Mouse (Mus musculus): Measurements from ENCODE around the gene Eps8. TPM values are rescaled to one million over a fixed set of nuclear protein-coding genes. Genes with fewer than 3 reads are reported as not detected.

Eps8 gene
- polyA plus RNA-seq (2015; fragmentation: Nextera tagmentation; extraction: Ambion mirVana), result 31.7 and 33.4 TPM in 2 replicates

DNA sequence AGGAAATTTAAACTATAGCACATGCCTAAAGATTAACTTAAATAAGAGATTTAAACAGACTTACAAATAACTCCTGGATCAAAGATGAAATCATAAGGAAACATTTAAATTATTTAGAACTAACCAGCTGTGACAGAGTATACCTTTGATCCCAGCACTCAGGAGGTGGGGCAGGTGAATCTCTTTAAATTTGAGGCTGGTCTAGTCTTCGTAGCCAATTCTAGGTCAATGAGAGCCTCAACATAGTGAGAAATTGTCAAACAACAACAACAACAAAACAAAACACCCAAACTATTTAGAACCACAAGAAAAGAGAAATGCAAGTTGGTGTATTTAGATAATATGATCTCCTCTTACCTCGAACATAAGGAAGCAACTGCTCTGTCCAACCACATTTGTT lies at the start of gene Eps8:
Eps8 (minus strand) TSS at position 101 of the 400 bp plus-strand sequence.
- Histone ChIP-seq H3K27me3 (ENCODE audit: control insufficient read depth, insufficient read depth, low read depth, low read length) (no peaks in the 10 kb centered on the region), H3K9me3 (ENCODE audit: control insufficient read depth, low read length) (0 out of 2 replicates have a peak, but pooled peaks cover 4% of the 10 kb centered on the region), H3K4me2 (ENCODE audit: low read depth, low read length) (no peak within 1 kb of the TSS), H3K36me3 (ENCODE audit: control insufficient read depth, insufficient read depth, low read length) (no peaks in the 10 kb centered on the region), H3K27ac (ENCODE audit: low read length) (no peak within 1 kb of the TSS), H3K4me3 (ENCODE audit: low read length) (no peak within 1 kb of the TSS), H3K9ac (ENCODE audit: low read length) (no peak within 1 kb of the TSS), H3K4me1 (replicated peaks; ENCODE audit: control insufficient read depth, insufficient read depth, low read length) (no peaks in the 10 kb centered on the region)
- ATAC-seq (ENCODE audit: low read depth), result no peak
- 82% methylated on average over 2 of the region's 2 CpGs for WGBS

DNA sequence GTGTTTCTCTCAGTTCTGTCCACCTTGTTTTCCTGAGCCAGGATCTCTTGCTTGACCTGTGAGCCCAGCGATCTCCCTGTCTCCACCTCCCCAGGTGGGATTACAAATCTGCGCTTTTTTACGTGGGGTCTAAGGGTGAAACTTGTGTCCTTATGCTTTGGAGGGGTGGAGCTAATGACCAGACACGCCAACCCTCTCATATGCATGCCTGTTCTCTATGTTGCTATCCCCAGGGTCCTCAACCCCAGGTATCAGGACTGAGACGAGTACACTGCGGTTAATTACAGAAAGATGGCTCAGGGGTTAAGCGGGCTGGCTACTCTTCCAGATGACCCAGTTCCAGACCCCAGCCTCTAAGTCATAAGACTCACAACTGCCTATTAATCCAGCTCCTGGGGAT lies 48.8 kb upstream of the Eps8 start:
- Histone ChIP-seq H3K4me2 (ENCODE audit: low read depth, low read length) (no peak overlapping the region), H3K4me3 (ENCODE audit: low read length) (no peak overlapping the region), H3K27ac (ENCODE audit: low read length) (no peak overlapping the region), H3K27me3 (ENCODE audit: control insufficient read depth, insufficient read depth, low read depth, low read length) (0 out of 2 replicates have a peak, but pooled peaks cover 3% of the 10 kb centered on the region), H3K9ac (ENCODE audit: low read length) (no peak overlapping the region), H3K36me3 (ENCODE audit: control insufficient read depth, insufficient read depth, low read length) (no peaks in the 10 kb centered on the region), H3K4me1 (replicated peaks; ENCODE audit: control insufficient read depth, insufficient read depth, low read length) (peaks cover 14% of the 10 kb centered on the region), H3K9me3 (ENCODE audit: control insufficient read depth, low read length) (no peaks in the 10 kb centered on the region)
- no peak for ATAC-seq (ENCODE audit: low read depth)
- WGBS, result 80% methylated on average over 7 of the region's 7 CpGs

DNA sequence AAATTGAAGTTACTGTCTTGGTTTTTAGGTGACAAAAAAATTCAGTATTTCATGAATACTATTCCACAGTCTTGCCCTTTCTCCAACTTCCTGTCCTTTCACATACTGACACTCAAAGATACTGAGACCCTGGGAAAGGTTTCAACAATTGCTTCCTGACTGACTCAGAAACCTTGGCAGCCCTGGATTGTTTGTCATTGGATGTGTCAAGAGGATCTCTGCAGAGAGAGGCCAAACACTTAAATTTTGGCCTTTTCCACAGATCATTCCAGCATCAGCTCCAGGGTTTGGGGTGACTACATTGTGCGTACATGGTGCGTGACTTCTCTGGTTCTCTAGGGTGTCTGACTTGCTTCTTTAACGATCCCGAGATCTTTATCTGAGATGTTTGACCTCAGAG lies 48.2 kb upstream of the Eps8 start:
- no peaks in the 10 kb centered on the region for H3K9me3 ChIP-seq (ENCODE audit: control insufficient read depth, low read length)
- H3K9ac ChIP-seq (ENCODE audit: low read length), result no peak overlapping the region
- no peak overlapping the region for H3K4me3 ChIP-seq (ENCODE audit: low read length)
- peak; percentile 75 for ATAC-seq (ENCODE audit: low read depth)
- H3K4me2 ChIP-seq (ENCODE audit: low read depth, low read length), result no peak overlapping the region
- peaks cover 14% of the 10 kb centered on the region for H3K4me1 ChIP-seq (replicated peaks; ENCODE audit: control insufficient read depth, insufficient read depth, low read length)
- WGBS, result 26% methylated on average over 4 of the region's 4 CpGs
- H3K27me3 ChIP-seq (ENCODE audit: control insufficient read depth, insufficient read depth, low read depth, low read length), result 0 out of 2 replicates have a peak, but pooled peaks cover 3% of the 10 kb centered on the region
- no peaks in the 10 kb centered on the region for H3K36me3 ChIP-seq (ENCODE audit: control insufficient read depth, insufficient read depth, low read length)
- 0 out of 2 replicates have a peak overlapping the region, but pooled peaks have one; percentile 8 for H3K27ac ChIP-seq (ENCODE audit: low read length)

DNA sequence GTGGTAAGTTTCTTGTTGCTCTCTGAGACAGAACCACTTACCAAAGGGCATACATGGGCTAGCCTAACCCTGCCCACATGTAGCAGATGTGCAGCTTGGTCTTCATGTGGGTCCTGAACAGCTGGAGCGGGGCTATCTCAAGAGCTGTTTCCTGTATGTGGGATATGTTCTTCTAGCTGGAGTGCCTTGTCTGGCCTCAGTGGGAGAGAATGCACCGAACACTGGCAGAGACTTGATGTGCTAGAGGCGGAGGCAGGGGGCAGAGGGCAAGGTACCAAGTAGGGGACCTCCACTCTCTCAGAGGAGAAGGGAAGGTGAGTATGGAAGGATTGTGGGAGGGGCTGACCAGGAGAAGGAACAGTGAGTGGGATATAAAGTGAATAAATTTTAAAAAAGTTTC lies 47.5 kb upstream of the Eps8 start:
- 0 out of 2 replicates have a peak, but pooled peaks cover 3% of the 10 kb centered on the region for H3K27me3 ChIP-seq (ENCODE audit: control insufficient read depth, insufficient read depth, low read depth, low read length)
- no peaks in the 10 kb centered on the region for H3K9me3 ChIP-seq (ENCODE audit: control insufficient read depth, low read length)
- no peak overlapping the region for H3K4me2 ChIP-seq (ENCODE audit: low read depth, low read length)
- no peaks in the 10 kb centered on the region for H3K36me3 ChIP-seq (ENCODE audit: control insufficient read depth, insufficient read depth, low read length)
- WGBS, result 77% methylated on average over 3 of the region's 3 CpGs
- H3K27ac ChIP-seq (ENCODE audit: low read length), result no peak overlapping the region; the same call in 1 of the 2 replicates
- H3K4me3 ChIP-seq (ENCODE audit: low read length), result no peak overlapping the region
- no peak; the same call in 1 of the 2 replicates for ATAC-seq (ENCODE audit: low read depth)
- H3K4me1 ChIP-seq (replicated peaks; ENCODE audit: control insufficient read depth, insufficient read depth, low read length), result peaks cover 14% of the 10 kb centered on the region
- no peak overlapping the region for H3K9ac ChIP-seq (ENCODE audit: low read length)

DNA sequence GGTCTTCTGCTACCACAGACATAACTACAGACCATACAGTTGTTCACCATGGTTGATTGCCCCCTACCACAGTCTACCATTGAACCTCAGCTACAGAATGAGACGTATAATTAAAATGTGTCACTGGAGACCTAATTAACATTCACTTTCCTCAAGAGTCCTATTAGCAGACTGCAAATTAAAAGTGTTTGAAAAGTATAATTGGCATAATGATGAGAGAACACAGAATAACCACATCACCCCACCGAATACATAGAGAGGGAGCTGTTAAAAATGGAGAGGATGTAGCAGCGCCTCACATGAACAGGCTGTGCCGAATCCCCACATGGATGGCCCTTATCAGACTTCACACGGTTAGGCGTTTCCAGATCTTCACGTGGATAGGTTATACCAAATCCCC lies 44.8 kb upstream of the Eps8 start:
- Histone ChIP-seq H3K4me1 (replicated peaks; ENCODE audit: control insufficient read depth, insufficient read depth, low read length) (peaks cover 14% of the 10 kb centered on the region), H3K27ac (ENCODE audit: low read length) (no peak overlapping the region), H3K36me3 (ENCODE audit: control insufficient read depth, insufficient read depth, low read length) (no peaks in the 10 kb centered on the region), H3K27me3 (ENCODE audit: control insufficient read depth, insufficient read depth, low read depth, low read length) (no peaks in the 10 kb centered on the region), H3K4me2 (ENCODE audit: low read depth, low read length) (no peak overlapping the region), H3K4me3 (ENCODE audit: low read length) (no peak overlapping the region), H3K9ac (ENCODE audit: low read length) (no peak overlapping the region), H3K9me3 (ENCODE audit: control insufficient read depth, low read length) (no peaks in the 10 kb centered on the region)
- 87% methylated on average over 7 of the region's 7 CpGs for WGBS
- no peak for ATAC-seq (ENCODE audit: low read depth)

DNA sequence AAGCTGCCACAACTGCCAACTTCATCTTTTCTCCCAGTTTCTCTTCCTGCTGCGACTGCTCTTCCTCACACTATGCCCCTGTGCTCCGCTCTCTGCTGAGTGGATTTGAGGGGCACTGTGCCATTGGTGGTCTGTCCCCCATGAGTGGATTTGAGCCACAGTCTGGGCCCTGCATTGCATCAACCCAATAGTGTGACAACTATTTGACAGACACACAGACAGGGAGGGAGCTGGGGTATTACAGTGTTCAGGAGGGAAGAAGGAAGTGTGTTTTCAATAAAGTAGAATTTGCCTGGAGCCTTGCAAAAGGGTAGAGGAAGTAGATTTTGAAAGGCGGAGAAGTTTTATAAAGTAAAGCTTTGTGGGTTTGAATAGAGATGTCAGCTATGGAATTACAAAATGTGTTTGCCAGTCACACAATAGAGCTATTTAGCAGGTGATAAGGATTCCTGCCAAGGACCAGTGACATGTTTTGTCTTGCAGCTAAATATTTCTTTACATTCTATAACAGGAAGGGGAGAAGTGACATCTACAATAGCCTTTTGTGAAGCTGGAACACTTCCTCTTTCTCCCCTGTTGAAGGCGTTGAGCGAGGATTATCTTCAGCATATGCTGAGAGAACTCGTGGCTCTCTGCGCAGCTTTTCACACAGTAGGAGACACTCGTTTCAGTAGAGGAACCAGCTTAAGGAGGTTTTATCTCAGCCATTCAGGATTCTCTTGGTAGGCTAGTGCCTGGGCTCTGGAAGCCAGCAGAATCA lies 41.9 kb upstream of the Eps8 start:
- no peak overlapping the region for H3K9ac ChIP-seq (ENCODE audit: low read length)
- no peaks in the 10 kb centered on the region for H3K27me3 ChIP-seq (ENCODE audit: control insufficient read depth, insufficient read depth, low read depth, low read length)
- no peak overlapping the region for H3K4me2 ChIP-seq (ENCODE audit: low read depth, low read length)
- 54% methylated on average over 8 of the region's 8 CpGs for WGBS
- H3K9me3 ChIP-seq (ENCODE audit: control insufficient read depth, low read length), result no peaks in the 10 kb centered on the region
- no peaks in the 10 kb centered on the region; the same call in 1 of the 2 replicates for H3K4me1 ChIP-seq (replicated peaks; ENCODE audit: control insufficient read depth, insufficient read depth, low read length)
- no peak overlapping the region for H3K4me3 ChIP-seq (ENCODE audit: low read length)
- no peaks in the 10 kb centered on the region for H3K36me3 ChIP-seq (ENCODE audit: control insufficient read depth, insufficient read depth, low read length)
- ATAC-seq (ENCODE audit: low read depth), result peak; percentile 51; the same call in 1 of the 2 replicates
- H3K27ac ChIP-seq (ENCODE audit: low read length), result peak overlapping the region; percentile 14

DNA sequence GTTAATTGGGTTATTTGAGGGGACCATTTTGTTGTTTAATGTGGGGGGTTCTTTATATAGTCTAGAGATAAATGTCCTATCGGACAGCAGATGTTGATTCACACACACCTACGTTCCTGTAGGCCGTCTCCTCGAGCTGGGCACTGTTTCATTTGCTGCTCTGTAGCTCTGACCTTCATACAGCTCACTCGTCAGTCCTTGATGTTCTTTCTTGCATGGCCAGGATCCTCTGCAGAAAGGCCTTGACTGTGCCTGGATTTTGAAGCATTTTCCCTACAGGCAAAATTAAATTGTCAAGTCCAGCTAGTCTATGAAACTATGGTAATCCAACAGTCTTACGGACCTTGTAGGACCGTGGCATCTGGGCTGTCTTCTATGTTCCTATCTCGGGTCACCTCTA lies 40.4 kb upstream of the Eps8 start:
- 84% methylated on average over 8 of the region's 8 CpGs for WGBS
- no peak overlapping the region for H3K9ac ChIP-seq (ENCODE audit: low read length)
- no peaks in the 10 kb centered on the region for H3K36me3 ChIP-seq (ENCODE audit: control insufficient read depth, insufficient read depth, low read length)
- ATAC-seq (ENCODE audit: low read depth), result no peak
- H3K27me3 ChIP-seq (ENCODE audit: control insufficient read depth, insufficient read depth, low read depth, low read length), result no peaks in the 10 kb centered on the region
- no peak overlapping the region for H3K27ac ChIP-seq (ENCODE audit: low read length)
- no peak overlapping the region for H3K4me3 ChIP-seq (ENCODE audit: low read length)
- no peak overlapping the region for H3K4me2 ChIP-seq (ENCODE audit: low read depth, low read length)
- H3K9me3 ChIP-seq (ENCODE audit: control insufficient read depth, low read length), result no peaks in the 10 kb centered on the region
- no peaks in the 10 kb centered on the region; the same call in 1 of the 2 replicates for H3K4me1 ChIP-seq (replicated peaks; ENCODE audit: control insufficient read depth, insufficient read depth, low read length)

DNA sequence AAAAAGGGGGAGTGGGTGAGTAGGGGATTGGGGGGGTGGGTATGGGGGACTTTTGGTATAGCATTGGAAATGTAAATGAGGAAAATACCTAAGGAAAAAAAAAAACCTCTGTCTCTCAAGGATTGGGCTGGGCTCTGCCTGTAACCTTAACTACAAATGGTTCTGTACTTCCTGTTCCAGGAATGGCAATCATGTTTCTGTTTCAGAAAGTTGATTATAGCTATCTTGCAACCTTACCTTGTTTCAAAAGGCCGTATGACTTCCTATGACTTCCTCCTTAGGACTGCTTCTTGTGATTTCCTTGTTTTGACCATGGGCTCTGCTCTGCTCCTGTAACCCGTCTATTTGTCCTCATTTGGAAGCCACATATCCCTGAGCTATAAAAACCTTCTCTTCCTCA lies 39.6 kb upstream of the Eps8 start:
- ATAC-seq (ENCODE audit: low read depth), result no peak
- H3K4me1 ChIP-seq (replicated peaks; ENCODE audit: control insufficient read depth, insufficient read depth, low read length), result no peaks in the 10 kb centered on the region; the same call in 1 of the 2 replicates
- no peak overlapping the region for H3K4me3 ChIP-seq (ENCODE audit: low read length)
- H3K9me3 ChIP-seq (ENCODE audit: control insufficient read depth, low read length), result no peaks in the 10 kb centered on the region
- H3K36me3 ChIP-seq (ENCODE audit: control insufficient read depth, insufficient read depth, low read length), result no peaks in the 10 kb centered on the region
- no peak overlapping the region for H3K9ac ChIP-seq (ENCODE audit: low read length)
- no peaks in the 10 kb centered on the region for H3K27me3 ChIP-seq (ENCODE audit: control insufficient read depth, insufficient read depth, low read depth, low read length)
- H3K27ac ChIP-seq (ENCODE audit: low read length), result no peak overlapping the region
- H3K4me2 ChIP-seq (ENCODE audit: low read depth, low read length), result no peak overlapping the region
- 74% methylated on average over 2 of the region's 2 CpGs for WGBS

DNA sequence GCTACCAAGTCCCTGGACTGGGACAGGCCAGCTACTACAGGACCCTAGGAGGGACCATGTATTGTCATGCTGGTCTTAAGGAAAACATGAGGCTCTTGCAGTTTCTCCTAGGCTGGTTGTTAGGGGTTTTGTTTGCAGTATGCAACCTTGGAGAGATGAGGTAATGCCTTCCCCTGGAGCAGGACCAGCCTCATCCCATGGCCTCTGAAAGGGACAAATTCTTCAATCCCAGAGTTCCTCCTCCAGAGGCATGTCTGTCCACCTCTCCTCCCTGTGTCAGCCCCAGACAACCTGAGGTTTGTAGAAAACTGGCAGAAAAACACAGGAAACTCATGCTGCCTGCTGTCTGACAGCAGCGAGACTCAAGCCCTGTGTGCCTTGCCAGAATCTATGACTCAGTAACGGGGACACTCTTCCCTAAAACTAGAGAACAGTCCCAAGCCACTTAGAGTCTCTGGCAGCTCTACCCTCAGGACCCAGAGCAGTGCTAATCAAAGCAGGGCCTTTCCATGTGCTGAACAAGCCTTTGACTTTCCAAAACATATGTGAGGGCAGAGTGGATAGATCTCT lies 36.0 kb upstream of the Eps8 start:
- no peaks in the 10 kb centered on the region for H3K9me3 ChIP-seq (ENCODE audit: control insufficient read depth, low read length)
- H3K9ac ChIP-seq (ENCODE audit: low read length), result no peak overlapping the region
- 45% methylated on average over 2 of the region's 2 CpGs for WGBS
- H3K4me1 ChIP-seq (replicated peaks; ENCODE audit: control insufficient read depth, insufficient read depth, low read length), result no peaks in the 10 kb centered on the region; the same call in 1 of the 2 replicates
- ATAC-seq (ENCODE audit: low read depth), result 0 out of 2 replicates have a peak, but pooled peaks have one; percentile 43
- no peaks in the 10 kb centered on the region for H3K36me3 ChIP-seq (ENCODE audit: control insufficient read depth, insufficient read depth, low read length)
- H3K4me3 ChIP-seq (ENCODE audit: low read length), result no peak overlapping the region
- no peak overlapping the region for H3K4me2 ChIP-seq (ENCODE audit: low read depth, low read length)
- no peaks in the 10 kb centered on the region for H3K27me3 ChIP-seq (ENCODE audit: control insufficient read depth, insufficient read depth, low read depth, low read length)
- H3K27ac ChIP-seq (ENCODE audit: low read length), result no peak overlapping the region

Measured in lung, embryonic 16.5 days (tissue).